Mouse (Mus musculus) spleen, postnatal 4 days (tissue): ENCODE measurements around the gene Spred2.

ENCODE experiments used
- DNase-seq, 2 experiments: peaks; one replicate each; pipeline ENCODE4 v3.0.0; 2022; ENCODE audit warnings: low spot score in 2 of 2

The Spred2 gene

DNA sequence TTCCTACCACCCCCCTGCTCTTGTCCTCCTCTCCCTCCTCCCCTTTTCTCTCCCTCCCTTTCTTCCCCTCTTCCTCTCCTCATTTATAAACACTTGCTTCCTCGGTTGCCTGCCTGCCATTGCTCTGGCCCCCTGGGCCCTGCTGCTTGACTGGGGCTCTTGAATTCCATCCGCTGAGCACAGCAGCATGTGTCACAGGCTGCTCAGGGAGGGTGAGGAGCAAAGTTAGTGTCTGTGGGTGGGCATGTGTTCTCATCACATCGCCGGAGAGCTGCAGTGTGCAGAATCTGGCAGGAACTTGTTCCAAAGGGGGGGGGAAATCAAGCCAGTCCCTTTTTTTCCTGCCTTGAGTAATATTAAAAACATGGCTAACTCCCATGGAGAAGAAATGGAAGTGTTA lies 59.1 kb downstream of the Spred2 start:
- DNase-seq = no peak

DNA sequence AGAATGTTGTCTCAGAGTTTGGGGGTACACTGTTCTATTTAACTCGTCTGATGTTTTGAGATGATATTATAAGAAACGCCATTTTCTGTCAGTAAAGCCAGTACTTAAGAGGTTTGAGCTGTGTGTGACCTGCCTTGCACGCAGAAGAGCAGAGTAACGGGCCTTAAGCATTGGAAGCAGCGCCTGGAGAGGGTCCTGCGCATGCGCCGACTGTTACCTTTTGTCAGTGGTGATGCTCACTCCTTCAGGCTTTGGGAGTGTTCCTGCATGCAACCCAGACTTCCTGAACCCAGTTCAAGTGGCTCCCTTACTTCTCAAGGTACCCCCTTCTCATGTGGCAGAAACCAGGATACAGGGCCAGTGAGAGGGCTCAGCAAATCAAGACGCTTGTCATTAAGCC lies 59.9 kb downstream of the Spred2 start:
- no peak for DNase-seq

DNA sequence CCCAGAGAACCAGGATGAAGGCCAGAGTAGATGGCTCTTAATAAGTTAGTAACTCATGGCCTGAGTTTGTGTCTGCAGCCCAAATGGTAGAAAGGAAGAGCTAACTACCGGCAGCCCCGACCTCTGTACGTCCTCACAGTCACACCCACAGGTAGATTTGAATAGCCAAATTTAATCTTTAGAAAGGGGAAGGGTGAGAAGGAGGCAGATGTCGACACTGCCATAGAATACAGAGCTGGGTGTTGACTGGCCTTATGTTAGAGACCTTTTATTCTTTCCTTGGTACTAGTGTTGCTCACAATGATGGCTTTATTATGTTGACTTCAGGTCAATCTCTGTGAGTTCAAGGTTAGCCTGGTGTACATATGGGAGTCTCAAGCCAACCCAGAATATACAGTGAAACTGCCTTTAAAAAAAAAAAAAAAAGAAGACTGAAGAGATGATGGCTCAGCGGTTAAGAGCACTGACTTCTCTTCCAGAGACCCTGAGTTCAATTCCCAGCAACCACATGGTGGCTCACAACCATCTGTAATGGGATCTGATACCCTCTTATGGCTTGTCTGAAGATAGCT lies 61.2 kb downstream of the Spred2 start:
- DNase-seq = no peak

DNA sequence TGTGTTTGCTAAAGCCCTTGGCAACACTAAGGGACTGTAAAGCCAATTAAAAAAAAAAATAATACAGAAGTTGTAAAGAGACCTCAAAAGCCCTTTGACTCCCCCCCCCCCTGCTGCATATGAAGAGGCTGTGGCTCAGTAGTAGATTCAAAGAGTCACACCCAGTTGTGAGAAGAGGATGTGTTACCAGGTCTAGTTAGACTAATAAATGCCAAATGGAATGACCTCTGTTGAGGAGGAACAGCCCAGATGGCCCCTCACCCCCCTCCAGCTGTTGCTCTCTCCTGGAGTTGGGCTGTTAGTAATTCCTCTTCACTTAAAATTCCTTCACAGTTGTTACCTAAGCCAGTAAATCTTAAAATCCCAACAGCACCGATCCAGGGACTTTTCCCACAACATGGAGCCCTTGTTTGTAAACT lies 62.3 kb downstream of the Spred2 start:
- no peak for DNase-seq

DNA sequence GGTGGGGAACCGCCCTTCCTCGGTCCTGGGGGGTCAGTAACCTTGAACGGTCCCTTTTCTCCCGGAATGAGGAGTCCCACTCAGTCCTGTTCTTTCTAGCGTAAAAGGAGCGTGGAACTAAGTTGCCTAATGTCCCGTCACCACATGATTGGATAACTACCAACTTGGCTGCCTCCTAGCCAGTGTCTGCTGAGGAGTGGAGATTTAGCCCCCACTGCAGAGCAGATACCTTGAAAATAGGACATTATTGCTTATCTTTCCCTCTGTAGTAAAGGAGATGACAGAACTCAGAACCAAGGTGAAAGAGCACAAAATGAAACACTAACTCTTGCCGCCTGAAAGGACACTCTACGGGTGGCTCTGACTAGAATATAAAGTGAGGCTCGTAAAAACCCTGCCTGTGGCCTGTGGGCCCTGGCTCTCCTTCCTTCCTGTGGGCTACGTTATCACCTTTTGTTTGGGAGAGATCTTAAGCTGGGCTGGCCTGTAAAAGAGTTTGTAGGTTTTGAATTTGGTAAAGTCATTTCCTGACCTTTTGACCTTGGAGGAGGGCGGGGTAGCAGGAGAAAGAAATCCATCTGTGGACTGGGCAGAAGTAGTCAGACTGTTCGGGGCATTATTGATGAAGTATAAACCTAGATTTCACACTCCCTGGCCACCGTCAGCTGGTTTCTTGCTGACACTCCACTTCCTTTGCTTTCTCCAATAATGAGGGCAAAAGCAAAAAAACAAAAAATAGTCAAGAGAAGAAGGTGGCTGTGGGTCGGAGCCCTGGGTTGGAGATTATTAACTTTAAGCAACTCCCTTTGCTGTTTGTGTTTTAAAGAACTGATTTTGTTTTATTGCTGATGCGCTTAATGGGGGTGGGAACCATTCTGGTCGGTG lies 62.9 kb downstream of the Spred2 start:
- no peak for DNase-seq

DNA sequence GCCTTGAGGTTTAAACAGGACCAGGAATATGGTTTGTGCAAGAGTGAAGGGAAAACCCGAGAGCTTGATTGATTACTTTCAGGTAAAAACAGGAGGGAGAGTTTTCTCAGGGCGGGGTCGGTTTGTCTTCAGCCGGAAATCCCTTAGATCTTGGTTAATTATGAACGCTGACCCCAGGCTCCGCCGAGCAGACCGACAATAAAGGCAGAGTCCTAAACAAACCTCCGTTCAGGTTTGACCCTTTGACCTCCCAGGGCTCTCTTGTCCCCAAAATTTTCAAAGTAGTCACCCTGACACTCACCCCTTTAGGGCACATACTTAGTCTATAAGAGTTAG lies 63.5 kb downstream of the Spred2 start:
- DNase-seq = no peak

DNA sequence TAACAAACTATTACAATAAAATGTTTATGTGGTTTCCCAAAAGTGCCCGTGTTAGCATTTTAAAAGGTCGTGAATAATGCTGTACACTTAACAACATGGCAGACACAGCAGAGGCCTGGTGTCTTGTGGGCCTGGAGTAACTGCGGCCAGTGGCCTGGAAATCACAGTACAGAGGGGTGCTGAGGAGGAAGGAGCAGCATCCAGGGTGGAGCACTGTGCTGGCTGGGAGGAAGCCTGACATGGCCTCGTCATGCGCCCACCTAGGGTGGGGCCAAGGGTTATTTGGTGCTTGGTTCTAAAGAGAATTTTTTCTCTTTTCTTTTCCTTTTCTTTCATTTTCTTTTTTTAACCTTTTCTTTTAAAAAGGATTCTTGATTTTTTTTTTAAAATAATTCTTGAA lies 64.0 kb downstream of the Spred2 start:
- DNase-seq = no peak

DNA sequence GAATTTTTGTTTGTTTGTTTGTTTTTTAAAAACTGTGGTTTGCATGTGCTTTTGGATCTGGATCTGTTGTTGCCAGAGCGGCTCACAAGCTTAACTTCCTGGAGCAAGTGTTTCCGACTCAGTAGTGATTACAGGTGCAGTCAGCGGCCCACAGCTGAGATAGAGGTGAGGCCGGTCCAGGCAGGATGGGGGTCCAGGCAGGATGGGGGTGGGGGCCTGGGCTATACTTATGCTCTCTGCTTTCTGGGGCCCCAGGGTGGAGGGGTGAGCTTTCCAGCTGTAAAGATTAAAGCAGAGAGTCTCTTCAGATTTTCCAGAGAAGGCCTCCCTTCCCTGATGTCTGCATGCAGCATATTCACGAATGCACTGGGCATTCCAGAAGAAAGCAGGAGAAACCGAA lies 64.5 kb downstream of the Spred2 start:
- no peak for DNase-seq

DNA sequence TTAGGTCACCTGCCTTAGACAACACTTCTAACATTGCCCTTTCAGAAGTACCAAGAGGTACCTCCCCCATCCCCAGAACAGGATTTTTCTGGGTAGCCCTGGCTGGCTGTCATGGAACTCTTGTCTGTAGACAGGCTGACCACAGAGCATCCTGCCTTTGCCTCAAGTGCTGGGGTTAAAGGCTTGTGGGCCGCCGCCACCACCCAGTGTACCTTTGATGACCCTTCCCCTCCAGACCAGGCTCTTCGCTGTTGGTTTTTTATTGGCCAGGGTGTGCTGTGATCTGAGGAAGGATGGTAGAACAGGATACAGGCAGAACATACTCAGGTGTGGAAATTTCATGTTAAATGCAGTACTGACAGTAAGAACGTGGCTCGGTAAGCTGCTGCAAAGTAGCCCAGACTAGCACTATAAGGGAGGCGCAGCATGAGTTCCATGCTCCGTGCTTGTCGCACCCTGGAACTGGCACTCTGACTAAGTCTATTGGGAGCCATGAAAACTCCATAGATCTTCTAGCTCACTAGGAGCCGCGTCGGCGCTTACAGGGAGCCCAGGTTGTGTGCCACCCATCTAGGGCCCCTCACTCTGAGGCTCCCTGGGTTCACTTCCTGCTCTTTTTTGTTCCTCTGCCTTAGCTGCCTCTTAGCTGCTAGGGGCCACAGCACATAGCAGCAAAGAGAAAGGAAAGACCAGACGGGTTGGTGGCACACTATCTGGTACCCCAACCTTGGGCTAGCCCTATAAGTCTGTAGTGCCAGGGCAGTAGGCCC lies 65.2 kb downstream of the Spred2 start:
- DNase-seq = no peak

DNA sequence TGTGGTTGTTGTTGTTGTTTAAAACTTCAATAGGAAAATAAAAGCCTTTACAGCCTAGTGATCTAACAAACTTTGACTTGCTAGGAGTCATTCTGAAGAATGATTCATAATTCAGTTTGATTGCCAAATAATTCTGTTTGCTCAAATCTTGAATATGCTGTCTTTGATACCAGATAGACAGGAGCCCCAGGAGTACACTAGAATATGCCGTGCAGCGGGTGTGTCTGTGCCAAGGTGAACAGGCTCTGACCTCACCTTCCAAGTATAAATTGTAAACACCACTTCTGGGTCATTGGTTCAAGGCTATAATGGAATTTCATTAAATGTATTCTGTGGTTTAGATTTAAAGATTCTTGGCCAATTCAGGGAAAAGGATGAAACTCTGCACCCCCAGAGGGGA lies 66.6 kb downstream of the Spred2 start:
- no peak for DNase-seq

DNA sequence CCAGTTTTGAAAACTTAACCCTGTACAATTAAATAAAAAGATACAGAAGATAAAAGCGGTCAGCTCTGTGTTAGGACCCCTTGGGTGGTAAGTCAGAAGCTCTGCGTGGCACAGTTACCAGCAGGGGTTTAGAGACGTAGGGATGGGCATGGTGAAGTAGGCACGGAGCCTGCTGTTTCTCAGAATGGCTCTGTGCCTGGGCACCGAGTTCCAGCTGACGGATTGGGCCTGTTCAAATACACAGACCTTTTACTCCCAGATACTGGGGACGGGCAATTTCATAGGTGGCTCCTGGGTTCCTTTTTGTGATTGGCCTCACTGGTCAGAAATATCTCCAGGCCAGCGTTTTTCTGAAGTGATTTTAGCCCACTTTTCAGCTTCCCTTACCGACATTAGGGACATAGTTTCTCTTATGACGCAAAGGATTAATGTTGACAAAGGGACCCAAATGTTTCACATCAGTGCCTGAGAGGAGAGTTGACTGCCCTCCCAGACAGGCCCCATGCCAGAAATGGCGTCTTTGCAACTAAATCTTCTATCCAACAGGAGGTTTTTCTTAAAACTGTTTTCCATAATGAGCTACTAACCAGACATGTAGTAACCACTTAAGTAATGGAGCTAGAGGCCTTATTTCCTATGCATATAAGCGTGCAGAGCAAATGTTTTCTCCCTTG lies 67.3 kb downstream of the Spred2 start:
- DNase-seq = no peak

DNA sequence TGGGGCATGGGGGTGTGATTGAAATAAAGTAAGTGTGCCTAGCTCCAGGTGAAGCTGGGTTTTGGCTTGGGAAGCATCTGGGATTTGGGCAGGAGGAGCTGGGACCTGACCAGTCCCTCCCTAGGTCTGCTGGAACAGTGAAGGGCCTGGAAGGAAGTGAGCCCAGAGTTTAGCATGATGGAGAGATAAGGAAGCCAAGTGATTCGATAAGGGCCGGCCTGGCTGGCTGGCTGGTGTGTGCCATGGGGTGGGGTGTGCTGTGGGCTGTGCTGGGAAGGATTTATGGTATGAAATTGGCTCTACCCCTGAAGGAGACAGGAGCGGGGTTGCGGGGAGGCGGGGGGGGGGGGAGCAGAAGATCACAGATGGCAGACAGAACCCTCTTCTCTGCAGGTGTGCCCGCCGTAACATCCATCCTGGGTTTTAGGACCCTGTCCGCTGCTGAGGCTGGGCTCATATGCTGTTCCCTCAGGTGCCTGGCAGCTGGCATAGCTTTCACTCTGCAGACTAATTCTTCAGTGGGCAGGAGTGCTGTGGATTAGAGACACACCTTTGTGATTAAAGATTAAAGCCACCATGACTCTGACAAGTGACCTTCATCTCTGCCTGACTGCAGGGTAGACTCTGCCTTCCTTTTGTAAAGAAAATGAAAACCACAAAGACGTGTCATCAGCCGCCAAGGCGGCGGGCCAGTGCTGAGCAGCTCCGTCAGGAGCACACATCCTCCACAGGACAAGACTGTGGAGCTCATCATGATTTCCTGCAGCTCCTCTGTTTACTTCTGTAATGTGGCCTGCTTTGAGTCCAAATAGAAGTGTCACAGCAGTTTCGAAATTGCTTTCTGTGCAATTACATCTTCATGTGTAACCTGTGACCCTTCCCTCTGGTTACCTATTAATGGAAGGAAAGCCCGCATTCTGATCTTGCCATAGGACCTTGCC lies 68.4 kb downstream of the Spred2 start:
- DNase-seq = no peak

DNA sequence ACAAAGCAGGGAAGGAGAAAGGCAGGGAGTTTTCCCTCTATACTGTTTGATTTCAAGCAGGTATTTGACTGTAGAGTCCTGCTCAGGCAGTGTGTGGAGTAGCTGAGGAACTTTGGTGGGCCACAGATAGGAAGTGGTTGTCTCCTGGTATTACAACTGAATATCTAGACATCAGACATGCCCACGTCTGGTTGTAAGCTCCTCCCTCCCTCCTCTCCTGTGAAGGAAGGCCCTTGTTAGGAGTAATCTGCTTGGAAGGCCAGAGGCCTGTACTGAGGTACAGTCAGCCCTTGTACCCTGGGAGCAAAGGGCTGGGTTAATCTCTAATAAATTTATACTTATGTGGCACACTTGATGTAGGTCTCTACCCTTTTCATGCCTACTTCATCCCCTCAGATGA lies 69.6 kb downstream of the Spred2 start:
- no peak for DNase-seq

DNA sequence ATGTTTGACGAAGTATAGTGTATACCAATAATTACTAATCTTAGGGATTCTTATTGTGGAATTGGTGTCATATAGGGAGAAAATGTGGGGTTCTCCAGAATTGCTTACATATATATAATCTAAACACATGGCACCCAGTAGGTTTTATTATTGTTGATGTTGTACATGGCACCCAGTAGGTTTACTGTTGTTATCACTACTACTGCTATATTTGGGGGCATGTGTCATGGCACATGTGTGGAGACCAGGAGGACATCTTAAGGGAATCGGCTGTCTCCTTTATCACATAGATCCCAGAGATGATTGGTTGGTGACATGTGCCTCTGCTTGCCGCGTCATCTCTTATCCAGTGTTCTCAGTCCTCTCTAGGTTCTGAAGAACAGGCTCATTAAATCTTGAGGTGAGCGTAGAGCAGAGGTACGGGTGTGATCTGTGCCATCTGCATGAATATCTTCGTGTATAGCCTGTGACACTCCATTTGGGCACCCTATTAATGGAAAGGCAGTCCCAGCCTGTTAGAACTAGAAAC lies 70.2 kb downstream of the Spred2 start:
- no peak for DNase-seq

DNA sequence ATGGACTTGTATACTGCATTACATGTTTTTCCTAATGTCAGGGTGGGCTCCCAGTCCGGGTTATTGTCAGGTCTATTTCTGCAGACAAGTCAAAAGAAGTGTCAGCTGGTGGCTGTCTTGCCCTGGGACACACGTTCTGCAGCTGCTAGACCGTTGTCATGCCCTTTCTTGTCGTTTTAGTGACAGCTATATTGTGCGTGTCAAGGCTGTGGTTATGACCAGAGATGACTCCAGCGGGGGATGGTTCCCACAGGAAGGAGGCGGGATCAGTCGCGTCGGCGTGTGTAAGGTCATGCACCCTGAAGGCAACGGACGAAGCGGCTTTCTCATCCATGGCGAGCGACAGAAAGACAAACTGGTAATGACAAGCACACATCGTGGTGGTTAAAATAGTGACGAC lies 73.8 kb downstream of the Spred2 start:
- no peak for DNase-seq

DNA sequence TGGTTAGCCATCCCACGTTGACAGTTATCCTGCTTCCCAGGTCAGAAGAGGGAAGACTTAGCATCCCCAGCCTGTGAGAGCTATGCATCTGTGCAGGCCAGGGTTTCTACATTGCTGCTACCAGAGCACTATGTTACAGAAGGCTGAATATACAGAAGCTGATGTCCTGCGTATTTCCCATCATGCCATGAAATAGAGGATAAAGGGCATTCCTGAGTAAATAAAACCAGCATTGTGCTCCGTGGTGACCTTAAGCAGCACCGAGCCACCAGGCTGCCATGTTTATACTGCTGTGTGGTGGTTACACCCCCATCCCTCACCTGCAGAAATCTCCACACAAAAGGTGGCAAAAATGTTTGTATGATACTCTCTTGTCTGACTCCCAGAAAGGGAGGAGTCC lies 78.7 kb downstream of the Spred2 start:
- no peak for DNase-seq

DNA sequence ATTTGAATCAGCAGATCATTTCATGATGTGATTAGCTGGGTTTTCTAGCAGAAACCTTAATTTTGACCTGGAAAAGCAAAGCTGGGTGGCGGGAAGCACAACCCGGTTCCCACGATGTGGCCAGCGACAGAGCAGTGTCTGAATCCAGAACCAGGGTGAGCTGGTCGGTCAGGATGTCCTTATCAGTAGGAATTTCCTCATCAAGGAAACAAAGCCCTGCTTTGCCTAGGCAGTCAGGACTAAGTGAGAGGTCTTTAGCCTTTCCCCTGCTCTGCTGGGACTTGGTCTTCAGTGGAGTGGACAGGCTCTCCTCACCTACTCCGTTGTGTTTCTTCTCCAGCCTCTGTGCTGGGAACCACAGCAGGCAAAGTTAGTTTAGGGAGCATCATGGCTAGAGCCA lies 83.5 kb downstream of the Spred2 start:
- DNase-seq = no peak

DNA sequence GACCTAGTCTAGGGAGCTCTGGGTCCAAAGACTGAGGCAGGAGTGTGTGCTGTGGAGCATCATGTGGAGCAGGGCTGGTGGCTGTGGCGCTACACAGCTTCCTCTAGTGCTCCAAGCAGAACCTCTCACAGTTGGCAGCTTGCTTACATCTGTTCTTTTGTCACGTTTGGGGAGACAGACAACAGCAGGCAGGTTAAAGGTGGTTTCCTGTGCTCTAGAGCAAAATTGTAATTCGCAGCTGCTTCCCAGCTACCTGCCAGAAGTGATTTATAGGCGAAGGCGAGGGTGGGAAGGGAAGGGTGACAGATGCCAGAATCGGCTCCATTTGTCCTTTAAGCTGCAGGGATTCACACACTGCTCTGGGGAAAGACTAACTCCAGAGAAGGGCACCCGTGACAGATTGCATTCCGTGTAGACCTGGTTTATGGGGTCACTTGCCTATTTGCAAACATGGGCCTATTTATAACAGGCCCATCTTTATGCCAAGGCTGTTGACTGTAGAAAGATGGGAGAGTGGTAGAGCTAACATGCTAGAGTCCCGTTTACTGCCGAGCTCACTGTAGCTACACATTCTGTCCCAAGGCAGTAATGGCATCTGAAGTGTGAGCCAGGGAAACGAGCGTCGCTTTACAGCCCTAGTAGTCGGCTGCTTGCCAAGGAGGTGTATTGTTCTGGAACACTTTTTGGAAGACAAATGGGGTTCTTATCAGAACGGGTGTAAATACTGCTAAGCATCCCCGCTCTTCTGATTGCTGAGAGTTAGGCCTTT lies 87.2 kb downstream of the Spred2 start:
- no peak for DNase-seq

DNA sequence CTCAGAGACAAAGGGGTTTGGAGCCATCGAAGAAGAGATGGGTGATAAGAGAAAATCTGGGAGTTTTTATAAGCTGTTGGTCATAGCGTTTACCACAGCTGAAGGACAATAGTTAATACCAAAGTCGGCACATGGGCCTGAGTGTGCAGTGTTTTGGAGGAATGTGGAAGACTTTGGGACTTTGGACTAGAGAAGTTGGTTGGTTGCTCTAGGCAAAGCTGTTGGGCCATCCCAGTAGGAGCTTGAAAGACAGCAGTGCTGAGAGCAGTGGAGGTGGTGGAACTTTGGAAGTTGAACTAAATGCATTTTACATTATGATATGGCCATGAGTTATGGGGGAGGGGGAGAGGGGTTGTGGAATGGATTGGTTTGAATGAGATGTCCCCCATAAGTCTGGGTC lies 89.2 kb downstream of the Spred2 start:
- no peak for DNase-seq

DNA sequence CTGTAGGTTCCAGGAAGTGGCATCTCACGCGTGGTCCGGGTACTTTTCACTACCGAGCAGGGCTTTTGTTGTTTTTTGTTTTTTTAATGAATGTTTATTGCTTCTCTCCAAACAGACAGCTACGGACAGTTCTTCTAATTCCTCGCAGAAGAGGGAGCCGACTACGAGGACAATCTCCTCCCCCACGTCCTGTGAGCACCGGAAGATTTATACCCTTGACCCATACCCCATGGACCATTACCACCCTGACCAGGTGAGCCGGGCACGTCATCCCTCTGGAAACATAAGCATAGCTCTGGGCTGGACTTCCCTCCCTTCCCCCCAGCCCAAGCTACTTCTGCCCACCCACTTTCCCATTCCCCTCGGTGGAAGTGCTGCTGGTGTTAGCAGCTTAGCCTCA lies 93.8 kb downstream of the Spred2 start:
- no peak for DNase-seq
